Mouse (Mus musculus) kidney, postnatal 0 days (tissue): ENCODE measurements around the gene Ascl2. TPM values are rescaled to one million over a fixed set of nuclear protein-coding genes. Genes with fewer than 3 reads are reported as not detected.

ENCODE experiments used
- ATAC-seq: fragments of 200-750 bp; cut with Nextera tagmentation; replicated peaks from 2 replicates; pipeline ENCODE4 v1.8.0; 2017; ENCODE audit warnings: low read depth, moderate number of reproducible peaks, moderate TSS enrichment, moderate library complexity; ENCODE audit not compliant: low FRiP score
- DNase-seq: peaks from one replicate; pipeline ENCODE4 v3.0.0-alpha.2; 2016; ENCODE audit warnings: low spot score
- H3K27ac ChIP-seq: fragments of 300-500 bp; sonication (generic); 2 replicates; pipeline ENCODE4 v1.5.1; 2014; ENCODE audit warnings: mild to moderate bottlenecking
- H3K27me3 ChIP-seq: fragments of 300-500 bp; sonication (generic); 2 replicates; pipeline ENCODE4 v1.6.1; 2014; ENCODE audit warnings: low read length, mixed read lengths; ENCODE audit not compliant: insufficient read depth
- H3K36me3 ChIP-seq: fragments of 300-500 bp; sonication (generic); 2 replicates; pipeline ENCODE4 v1.6.1; 2014; ENCODE audit warnings: low read length, mixed read lengths; ENCODE audit not compliant: insufficient read depth
- H3K4me1 ChIP-seq: fragments of 300-500 bp; sonication (generic); replicated peaks from 2 replicates; pipeline ENCODE4 v1.6.1; 2014; ENCODE audit warnings: antibody characterized with exemption, low read length, mixed read lengths; ENCODE audit not compliant: insufficient read depth
- H3K4me2 ChIP-seq: fragments of 300-500 bp; sonication (generic); 2 replicates; pipeline ENCODE4 v1.6.1; 2014; ENCODE audit warnings: mild to moderate bottlenecking, low read length, moderate library complexity, mixed read lengths
- H3K4me3 ChIP-seq: fragments of 300-500 bp; sonication (generic); replicated peaks from 2 replicates; pipeline ENCODE4 v1.5.1; 2014; ENCODE audit warnings: low read depth, low read length
- H3K9ac ChIP-seq: fragments of 300-500 bp; sonication (generic); 2 replicates; pipeline ENCODE4 v1.6.1; 2014; ENCODE audit warnings: low read depth, low read length
- H3K9me3 ChIP-seq: fragments of 300-500 bp; sonication (generic); replicated peaks from 2 replicates; pipeline ENCODE4 v1.6.1; 2016; ENCODE audit warnings: low read length, inconsistent platforms, mixed read lengths
- CTCF ChIP-seq: IDR thresholded peaks from 2 replicates; pipeline ENCODE4 v1.5.1; 2016; ENCODE audit warnings: antibody characterized with exemption, low read depth, mild to moderate bottlenecking, moderate library complexity
- WGBS: fragments of 180-500 bp; shearing (Covaris S2); extraction: QIAGEN DNeasy Blood & Tissue Kit; methylation state at CpG from one replicate; pipeline ENCODE4 v1.1.7; 2014; 5-methylcytosine and 5-hydroxymethylcytosine counted together
- polyA plus RNA-seq: library from polyadenylated mRNA; unstranded; fragments of >200 nt; fragmentation: Nextera tagmentation; extraction: Ambion mirVana; gene quantifications from 2 replicates; pipeline ENCODE4 v1.2.1, GENCODE M21; 2015

The Ascl2 gene
- polyA plus RNA-seq, 1 experiment from 2014 or later, result 1.2 TPM

DNA sequence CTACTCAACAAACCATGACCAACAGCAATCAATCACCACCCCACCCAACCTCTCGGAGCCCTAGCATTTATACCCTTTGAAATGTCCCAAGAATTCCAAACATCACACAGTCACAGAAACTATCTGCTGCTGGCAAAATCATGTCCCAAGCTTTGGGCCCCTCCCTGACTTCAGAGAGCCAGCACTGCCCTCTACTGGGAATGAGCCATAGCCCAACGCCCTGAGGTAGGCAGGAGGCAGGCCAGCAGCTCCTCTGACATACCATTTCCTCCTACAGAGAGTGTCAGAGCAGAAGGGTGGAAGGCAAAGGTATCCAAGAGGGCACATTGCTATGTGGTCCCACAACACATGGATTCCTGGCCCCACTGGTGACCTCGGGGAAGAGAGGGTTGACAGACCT is 33.6 kb upstream of the Ascl2 start:
- peak; percentile 63 for TF ChIP-seq CTCF
- Histone ChIP-seq H3K4me2 (no peak overlapping the region), H3K9me3 (no peaks in the 10 kb centered on the region), H3K27ac (no peak overlapping the region), H3K4me1 (0 out of 2 replicates have a peak, but pooled peaks cover 2% of the 10 kb centered on the region), H3K27me3 (no peaks in the 10 kb centered on the region), H3K36me3 (no peaks in the 10 kb centered on the region), H3K9ac (no peak overlapping the region), H3K4me3 (no peak overlapping the region)
- peak; percentile 33; the same call in 1 of the 2 replicates for ATAC-seq
- WGBS, result 20% methylated on average over 3 of the region's 3 CpGs
- DNase-seq, result peak; percentile 33

DNA sequence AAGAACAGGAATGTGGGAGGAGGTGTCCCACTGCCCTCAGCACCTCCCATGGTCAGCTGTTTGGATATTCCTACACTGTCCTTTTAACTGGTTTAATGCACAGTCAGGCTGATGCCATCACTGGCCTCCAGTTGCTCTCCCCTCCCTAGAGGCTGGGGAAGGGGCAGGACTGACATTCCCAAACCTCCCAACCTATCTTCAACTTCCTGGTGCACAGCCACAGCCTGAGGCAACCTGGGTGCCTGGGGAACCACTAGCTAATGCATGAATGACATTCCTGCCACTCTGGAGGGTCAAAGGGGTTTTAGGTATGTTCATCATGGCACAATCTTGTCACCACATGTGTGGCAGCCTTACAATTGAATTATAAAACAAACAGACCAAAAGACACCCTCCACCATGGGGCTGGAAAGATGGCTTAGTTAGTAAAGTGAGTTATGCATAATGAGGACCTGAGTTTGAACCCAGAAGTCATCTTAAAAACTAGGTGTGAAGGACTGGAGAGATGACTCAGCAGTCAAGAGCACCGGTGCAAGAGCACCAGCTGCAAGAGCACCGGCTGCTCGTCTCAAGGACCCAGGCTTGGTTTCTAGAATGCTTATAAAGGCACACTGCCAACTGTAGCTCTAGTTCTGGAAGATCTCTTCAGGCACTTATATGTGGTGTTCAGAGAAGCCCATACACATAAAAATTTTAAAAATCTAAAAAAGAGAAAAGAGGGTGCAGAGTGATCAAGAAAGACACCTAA is 28.5 kb upstream of the Ascl2 start:
- no peaks in the 10 kb centered on the region for H3K27me3 ChIP-seq
- no peak overlapping the region for H3K9ac ChIP-seq
- no peaks in the 10 kb centered on the region for H3K9me3 ChIP-seq
- H3K36me3 ChIP-seq, result no peaks in the 10 kb centered on the region
- no peak for TF ChIP-seq CTCF
- no peak overlapping the region for H3K4me3 ChIP-seq
- no peaks in the 10 kb centered on the region for H3K4me1 ChIP-seq
- 34% methylated on average over 3 of the region's 3 CpGs for WGBS
- no peak for DNase-seq
- no peak for ATAC-seq
- H3K27ac ChIP-seq, result no peak overlapping the region
- H3K4me2 ChIP-seq, result no peak overlapping the region

DNA sequence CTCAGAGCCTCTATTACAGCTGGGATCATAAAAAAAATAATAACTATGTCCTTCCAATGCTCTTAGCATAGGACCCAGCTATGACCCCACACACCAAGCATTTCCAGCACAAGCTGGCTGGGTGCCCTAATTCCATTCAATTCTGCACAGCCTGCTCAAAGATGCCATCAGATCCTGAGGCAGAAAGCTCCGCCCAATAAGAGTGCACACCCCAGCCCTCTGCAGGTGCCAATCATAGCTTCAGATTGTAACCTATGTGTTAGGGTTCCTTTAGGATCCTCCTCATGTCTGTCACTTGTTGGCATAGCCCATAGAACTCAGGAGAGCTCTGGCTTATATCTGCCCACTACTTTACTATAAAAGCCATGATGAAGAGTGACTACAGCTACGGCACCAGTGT is 27.9 kb upstream of the Ascl2 start:
- Histone ChIP-seq H3K4me1 (no peaks in the 10 kb centered on the region), H3K27ac (no peak overlapping the region), H3K4me2 (no peak overlapping the region), H3K27me3 (no peaks in the 10 kb centered on the region), H3K36me3 (no peaks in the 10 kb centered on the region), H3K9ac (no peak overlapping the region), H3K4me3 (no peak overlapping the region), H3K9me3 (no peaks in the 10 kb centered on the region)
- DNase-seq (no peak), ATAC-seq (no peak)
- WGBS, result 67% methylated on average over 2 of the region's 2 CpGs
- no peak for TF ChIP-seq CTCF

DNA sequence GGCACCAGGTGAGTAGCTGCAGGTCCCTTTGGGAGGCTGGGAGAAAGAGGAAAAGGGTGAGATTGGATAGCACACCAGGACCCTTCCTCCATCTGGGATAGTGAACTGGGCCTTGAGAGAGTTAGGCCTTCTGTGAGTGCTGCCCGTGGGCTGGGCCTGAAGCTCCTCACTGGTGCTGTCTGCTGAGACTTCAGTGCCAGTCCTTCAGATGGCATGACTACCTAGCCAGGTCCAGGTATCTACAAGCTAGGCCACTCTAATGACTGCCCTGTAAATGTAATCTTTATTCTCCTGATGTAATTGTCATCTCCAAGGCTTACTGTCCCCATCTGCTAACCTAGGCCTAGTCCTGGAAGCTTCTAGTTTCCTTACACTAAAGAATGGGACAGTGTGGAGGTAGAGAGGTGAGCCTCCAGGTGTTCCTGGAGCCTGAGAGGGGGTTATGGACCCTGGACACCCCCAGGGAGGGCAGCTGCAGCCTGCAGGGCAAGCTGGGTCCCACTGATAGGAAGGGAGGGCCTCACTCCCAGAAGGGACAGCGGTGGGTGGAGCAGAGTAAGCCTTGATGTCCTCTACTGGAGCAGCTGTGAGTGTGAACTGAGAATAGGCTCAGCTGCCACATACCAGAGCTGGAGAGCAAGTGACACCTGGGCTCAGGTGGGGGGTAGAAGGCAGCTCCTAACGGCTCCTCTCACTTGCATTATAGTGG is 26.7 kb upstream of the Ascl2 start:
- no peak overlapping the region for H3K4me2 ChIP-seq
- no peaks in the 10 kb centered on the region for H3K36me3 ChIP-seq
- H3K27me3 ChIP-seq, result no peaks in the 10 kb centered on the region
- no peak for TF ChIP-seq CTCF
- DNase-seq (no peak), ATAC-seq (no peak)
- H3K4me1 ChIP-seq, result no peaks in the 10 kb centered on the region
- H3K9me3 ChIP-seq, result no peaks in the 10 kb centered on the region
- 57% methylated on average over 3 of the region's 3 CpGs for WGBS
- H3K9ac ChIP-seq, result no peak overlapping the region
- H3K4me3 ChIP-seq, result no peak overlapping the region
- H3K27ac ChIP-seq, result no peak overlapping the region

DNA sequence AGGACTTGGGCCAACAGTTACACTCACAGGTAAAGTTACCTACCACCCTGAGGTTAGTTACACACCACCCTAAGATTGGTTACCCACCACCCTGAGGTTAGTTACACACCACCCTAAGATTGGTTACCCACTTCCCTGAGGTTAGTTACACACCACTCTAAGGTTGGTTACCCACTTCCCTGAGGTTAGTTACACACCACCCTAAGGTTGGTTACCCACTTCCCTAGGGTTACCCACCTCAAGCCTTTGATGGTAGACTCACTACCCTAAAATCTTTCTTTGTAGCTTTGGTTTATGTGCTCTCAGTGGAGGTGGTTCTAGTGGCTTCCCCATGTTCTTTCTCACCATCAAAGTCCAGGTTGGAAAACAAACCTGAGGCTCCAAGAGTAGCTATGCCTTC is 25.9 kb upstream of the Ascl2 start:
- no peak overlapping the region for H3K27ac ChIP-seq
- H3K4me3 ChIP-seq, result no peak overlapping the region
- TF ChIP-seq CTCF, result no peak
- H3K27me3 ChIP-seq, result no peaks in the 10 kb centered on the region
- ATAC-seq (no peak), DNase-seq (no peak)
- no peaks in the 10 kb centered on the region for H3K36me3 ChIP-seq
- no peak overlapping the region for H3K9ac ChIP-seq
- H3K4me1 ChIP-seq, result no peaks in the 10 kb centered on the region
- no peaks in the 10 kb centered on the region for H3K9me3 ChIP-seq
- no peak overlapping the region for H3K4me2 ChIP-seq

DNA sequence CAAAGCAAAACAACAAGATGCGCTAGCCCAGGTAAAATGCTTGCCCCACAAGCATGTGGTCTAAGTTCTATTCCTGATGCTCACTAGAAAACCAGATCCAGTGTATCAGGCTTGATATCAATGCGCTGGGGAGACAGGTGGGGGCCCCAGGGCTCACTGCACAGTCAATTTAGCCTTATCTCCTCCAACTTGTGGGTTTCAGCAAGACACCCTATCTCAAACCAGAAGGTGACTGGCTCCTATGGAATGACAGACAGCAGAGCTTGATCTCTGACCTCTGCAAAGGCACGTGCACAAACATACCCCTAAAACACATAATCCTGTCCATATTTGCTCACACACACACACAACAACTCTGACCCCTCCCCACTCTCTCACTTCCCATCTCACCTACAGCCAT is 18.7 kb upstream of the Ascl2 start:
- no peak overlapping the region for H3K27ac ChIP-seq
- no peak for ATAC-seq
- H3K9me3 ChIP-seq, result no peaks in the 10 kb centered on the region
- TF ChIP-seq CTCF, result no peak
- H3K4me1 ChIP-seq, result no peaks in the 10 kb centered on the region
- H3K27me3 ChIP-seq, result no peaks in the 10 kb centered on the region
- H3K4me2 ChIP-seq, result no peak overlapping the region
- 89% methylated on average over 3 of the region's 3 CpGs for WGBS
- no peak overlapping the region for H3K9ac ChIP-seq
- DNase-seq, result no peak
- H3K4me3 ChIP-seq, result no peak overlapping the region
- no peaks in the 10 kb centered on the region for H3K36me3 ChIP-seq
